Mouse (Mus musculus) spleen, embryonic (tissue): ENCODE results near the gene Tcp11x2.

Experiments used
- CTCF ChIA-PET: fragments of 350-600 bp; sonication (Branson Sonifier 250); formaldehyde crosslinking; loops from one replicate; lab custom pipeline; 2022; lab: Charles Lee

The Tcp11x2 gene

DNA sequence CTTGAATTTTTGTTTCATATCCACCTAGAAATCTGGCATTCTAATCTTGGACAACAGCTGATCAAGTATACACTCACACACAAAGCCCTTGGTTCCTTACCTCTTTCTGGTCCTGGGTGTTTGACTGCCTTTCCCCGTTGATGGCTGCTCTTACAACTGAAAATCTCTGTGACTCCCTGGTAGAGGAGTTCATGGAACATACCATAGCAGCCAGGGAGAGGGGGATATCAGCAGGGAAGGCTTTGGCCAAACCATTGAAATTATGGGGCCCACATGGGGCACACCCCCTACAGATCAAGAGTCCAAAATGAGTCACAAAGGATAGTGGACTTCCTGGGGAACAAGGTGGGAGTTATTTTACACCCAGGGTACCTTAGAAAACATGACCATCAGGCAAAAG lies at the start of gene Tcp11x2:
TSS of gene Tcp11x2 (minus strand) at position 158 of the 400 bp plus-strand sequence.
- CTCF ChIA-PET, result no interaction called here

DNA sequence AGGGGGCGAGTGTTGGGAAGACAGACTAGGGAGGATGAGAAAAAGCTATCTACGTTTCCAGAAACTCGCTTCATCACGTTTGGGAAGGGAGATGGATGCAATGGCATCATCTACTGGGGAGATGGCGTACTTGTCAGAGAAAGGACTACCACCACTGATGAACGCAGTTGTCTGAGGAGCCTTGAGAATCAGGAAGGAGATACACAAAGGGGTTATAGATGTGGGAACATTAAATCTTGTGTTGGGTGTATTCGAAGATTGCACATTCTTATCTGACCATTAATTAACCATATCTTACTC lies 49.4 kb upstream of the Tcp11x2 start:
- CTCF ChIA-PET, result interaction anchor here (0.6 kb wide), 1 partner anchor 55 kb away, joined by 3 read pairs; no protein-coding TSS in a partner anchor

DNA sequence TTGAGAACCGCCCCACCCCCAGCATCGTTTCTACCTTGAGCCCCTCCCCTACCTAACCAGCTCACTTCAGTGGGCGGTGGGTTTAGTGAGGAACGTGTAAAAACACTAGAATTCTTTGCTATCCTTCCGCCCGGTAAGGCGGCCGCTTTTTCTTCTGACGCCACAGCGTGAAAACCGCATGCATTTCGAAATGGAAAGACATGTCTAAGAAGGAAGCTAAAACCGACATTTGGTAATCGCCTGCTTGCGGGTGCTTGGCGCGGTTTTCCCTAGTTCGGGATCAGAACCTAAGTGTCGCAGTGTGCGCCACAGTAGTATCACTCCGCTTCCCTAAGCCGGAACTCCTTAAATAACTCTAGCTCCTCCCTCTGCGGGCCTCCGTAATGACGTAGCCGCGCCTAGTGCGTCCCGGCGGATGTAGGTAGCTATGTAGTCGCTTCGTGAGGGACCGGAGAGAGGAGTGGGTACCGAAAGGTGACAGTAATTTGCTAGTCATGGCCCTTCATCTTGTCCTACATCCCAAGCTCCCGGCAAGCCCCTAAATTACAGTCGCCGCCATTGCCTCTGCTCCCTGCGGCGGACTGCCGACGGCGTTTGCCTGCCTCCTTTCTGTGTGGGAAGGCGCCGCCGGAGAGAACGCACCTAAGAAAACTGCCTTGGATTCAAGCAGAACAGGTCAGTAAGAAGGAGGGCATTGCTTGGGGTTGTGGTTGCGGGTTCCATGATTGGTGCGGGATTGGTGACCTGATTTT lies 48.9 kb upstream of the Tcp11x2 start, which contains the start of the genes Armcx5 and Gprasp1:
TSS of gene Armcx5 (plus strand) at position 430 of the 752 bp plus-strand sequence.
TSS of gene Gprasp1 (plus strand) at position 430 of the 752 bp plus-strand sequence.
- CTCF ChIA-PET, result interaction anchor here (0.6 kb wide), 1 partner anchor 55 kb away, joined by 3 read pairs; no protein-coding TSS in a partner anchor

DNA sequence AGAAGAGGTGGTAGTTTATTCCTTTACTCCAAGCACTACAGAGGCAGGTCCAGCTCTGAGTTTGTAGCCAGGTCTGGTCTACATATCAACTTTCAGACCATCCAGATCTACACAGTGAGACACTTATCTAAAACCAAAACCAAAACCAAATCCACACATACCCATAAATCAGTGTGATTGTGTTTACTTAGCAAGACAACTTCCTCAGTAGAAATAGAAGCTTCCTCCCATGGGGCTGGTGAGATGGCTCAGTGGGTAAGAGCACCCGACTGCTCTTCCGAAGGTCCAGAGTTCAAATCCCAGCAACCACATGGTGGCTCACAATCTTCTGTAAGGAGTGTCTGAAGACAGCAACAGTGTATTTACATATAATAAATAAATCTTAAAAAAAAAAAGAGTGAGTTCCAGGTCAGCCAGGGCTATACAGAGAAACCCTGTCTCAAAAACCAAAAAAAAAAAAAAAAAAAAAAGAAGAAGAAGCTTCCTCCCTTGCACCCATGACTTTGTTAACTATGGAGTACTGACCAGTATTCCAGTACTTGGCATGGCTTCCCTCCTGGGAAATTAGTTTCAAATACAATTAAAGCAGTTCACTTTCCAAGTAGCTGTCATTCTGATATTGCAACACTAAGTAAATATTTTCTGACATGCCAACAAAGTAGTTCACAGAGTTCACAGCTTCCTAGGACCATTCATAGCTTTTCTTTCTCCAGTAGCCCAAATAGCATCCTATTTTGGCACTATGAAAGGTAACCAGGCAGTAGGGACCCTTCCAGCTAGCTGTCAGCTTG lies 45.3 kb upstream of the Tcp11x2 start:
- CTCF ChIA-PET, result interaction anchor here (0.7 kb wide), 1 partner anchor 1332 kb away, joined by 3 read pairs; no protein-coding TSS in a partner anchor

DNA sequence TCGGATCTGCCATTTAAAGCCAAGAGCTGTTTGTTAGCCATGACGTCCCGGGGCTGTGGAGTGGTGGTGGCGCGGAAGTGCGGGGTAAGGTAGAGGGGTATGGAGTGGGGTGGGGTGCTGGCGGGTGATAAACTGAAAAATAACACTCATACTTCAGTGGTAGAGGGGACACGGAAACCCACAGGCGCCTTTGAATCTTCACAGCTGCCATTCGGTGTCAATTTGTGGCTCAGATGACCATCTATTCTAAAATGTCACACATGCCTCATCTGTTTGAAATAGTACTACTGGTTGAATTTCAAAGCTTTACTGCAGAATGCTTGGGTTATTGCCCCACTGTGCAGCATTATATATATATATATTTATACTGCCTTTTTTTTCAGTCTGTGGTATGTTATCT lies 31.6 kb upstream of the Tcp11x2 start, which contains the start of gene Tmsb15a:
TSS of gene Tmsb15a (minus strand) at position 101 of the 400 bp plus-strand sequence.
- CTCF ChIA-PET, result no interaction called here

DNA sequence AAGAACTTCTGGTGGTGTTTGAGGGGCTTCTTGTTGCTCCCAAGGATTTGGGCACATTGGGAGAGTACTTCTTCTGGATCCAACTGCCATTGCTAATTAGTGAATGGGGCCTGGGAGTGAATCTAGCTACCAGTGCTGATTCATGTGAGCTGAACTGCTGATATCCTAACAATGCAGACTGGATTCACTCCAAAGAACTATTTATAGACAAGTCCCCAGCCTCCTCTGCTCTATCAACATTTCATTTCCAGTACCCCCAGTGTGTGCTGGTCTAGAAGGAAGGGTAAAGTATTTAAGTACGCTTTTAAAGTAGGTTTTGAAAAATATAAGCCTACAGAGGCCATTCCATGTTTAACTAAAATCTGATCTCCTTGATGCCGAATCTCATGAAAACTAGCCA lies 19.3 kb upstream of the Tcp11x2 start:
- CTCF ChIA-PET, result interaction anchor here (0.7 kb wide), 1 partner anchor 39 kb away, joined by 3 read pairs; no protein-coding TSS in a partner anchor

DNA sequence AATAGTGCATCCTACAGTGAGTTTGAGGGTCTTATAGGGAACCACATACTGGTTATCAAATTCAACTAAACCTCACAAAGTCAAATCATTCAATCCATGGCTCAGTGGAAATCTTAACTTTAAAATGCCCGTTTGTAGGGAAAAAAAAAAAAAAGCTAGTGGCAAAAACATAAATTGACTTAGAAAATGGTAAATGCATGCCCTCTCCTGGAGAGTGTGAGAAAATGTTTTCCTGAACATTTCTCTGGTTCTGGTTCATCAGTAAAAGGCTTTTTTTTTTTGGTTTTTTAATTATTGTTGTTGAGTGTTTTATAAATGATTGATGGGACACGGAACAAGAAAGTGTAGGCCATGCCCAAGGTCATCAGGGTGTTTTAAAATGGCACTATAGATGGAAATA lies 10.8 kb upstream of the Tcp11x2 start:
- CTCF ChIA-PET, result no interaction called here

DNA sequence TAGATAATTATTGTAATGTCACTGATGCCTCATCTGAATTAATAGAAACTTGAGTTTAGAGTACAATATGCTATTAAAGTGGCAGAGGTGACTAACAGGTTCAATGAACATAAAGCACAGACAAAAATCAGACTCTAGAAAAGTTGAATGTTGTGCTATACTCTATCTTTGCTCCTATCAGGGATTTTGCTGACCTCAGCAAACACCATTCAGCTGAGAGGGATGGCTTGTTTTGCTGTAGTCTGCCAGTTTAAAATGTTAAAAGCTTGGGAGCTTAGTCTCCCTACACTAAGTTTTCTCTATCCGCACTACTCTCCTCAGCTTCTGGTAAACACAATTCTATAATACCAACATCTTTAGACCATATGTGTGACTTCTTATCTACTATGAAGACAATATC lies 9.5 kb upstream of the Tcp11x2 start:
- CTCF ChIA-PET, result no interaction called here

DNA sequence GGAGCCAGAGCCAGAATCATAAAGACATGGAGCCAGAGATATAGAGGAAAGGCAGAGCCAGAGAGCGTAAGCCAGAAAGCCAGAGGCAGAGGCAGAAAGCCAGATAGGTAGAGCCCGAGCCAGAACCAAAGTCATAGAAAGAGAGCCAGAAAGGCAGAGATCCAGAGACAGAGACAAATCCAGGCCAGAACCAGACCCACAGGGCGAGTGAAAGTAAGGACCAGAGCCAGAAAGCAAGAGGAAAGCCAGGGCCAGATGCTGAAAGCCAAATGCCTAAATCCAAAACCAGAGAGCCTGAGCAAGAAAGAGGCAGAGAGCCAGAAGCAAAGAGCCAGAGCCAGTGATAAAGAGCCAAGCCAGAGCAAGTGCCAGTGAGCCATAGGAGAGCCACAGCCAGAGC lies 5.8 kb downstream of the Tcp11x2 start:
- CTCF ChIA-PET, result no interaction called here

DNA sequence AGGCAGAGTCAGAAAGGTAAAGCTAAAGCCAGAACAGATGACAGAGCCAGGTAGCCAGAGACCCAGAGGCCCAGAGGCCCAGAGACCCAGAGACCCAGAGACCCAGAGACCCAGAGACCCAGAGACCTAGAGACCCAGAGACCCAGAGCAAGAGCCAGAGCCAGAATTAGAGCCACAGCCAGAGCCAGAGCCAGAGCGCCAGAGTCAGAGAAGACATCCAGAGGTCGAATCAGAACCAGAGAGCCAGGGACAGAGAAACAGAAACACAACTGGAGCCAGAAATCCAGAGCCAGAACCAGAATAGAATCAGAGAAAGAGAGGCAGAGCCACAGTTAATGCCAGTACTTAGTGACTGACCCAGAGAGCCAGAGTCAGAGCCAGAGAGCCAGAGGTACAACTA lies 11.7 kb downstream of the Tcp11x2 start:
- CTCF ChIA-PET, result no interaction called here

DNA sequence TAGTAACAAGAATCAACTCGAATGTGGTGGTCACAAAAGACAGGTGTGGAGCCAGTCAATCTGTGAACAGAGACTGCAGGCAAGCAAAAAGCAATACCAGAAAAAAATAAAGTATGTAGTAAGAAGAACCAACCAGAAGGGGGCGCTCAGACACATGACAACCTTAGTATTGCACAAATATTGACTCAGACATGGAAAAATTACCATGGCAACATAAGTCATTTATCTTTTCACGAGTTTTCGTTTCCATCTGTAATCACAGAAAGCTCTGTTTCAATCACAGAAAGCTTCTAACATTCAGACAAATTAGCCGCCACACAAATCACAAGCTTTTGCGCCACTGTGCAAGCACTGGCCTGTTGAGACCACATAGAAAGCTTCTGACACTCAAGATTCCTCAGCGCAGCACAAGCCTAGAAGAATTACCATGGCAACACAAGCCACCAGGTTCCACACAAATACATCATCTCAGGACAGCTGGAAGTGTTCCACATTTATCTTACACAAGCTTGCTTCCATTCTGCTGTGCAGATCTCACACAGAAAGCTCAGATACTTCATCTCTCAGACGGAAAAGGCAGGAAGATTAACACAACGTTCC lies 41.3 kb downstream of the Tcp11x2 start:
- CTCF ChIA-PET, result no interaction called here

DNA sequence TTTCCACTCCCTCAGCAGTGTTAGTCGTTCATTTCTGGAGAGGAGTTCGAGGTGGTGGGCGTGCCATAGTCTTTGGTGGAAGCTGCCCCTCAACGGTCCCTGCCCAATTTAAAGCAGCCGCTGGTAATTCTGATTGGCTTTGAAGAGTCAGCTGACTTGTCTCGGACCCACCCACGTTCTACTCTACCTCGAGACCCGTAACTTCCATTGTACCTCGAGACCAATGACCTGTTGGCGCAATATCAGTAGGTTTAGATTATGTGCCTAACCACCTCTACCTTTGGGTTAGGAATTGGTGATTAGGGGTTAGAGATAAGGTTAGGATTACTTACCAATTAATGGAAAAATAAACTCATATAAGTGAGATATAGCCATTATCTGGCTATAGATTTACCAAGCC lies 66.0 kb downstream of the Tcp11x2 start, which contains the start of gene Prame:
TSS of gene Prame (minus strand) at position 101 of the 400 bp plus-strand sequence.
- CTCF ChIA-PET, result no interaction called here
